Mouse (Mus musculus) midbrain, embryonic 15.5 days (tissue): ENCODE measurements around the gene Ppox. TPM values are rescaled to one million over a fixed set of nuclear protein-coding genes. Genes with fewer than 3 reads are reported as not detected.
"Not testable (repeated sequence)": the region's sequence is repeated elsewhere in the genome, so short reads cannot be mapped to it uniquely, and the experiment has no call there.

Experiments
- ATAC-seq: fragments of 200-750 bp; cut with Nextera tagmentation; replicated peaks from 2 replicates; pipeline ENCODE4 v1.8.0; 2017; ENCODE audit warnings: moderate TSS enrichment
- H3K27ac ChIP-seq: fragments of 300-500 bp; sonication (generic); 2 replicates; pipeline ENCODE4 v1.5.1; 2015; ENCODE audit warnings: mild to moderate bottlenecking, inconsistent platforms
- H3K27me3 ChIP-seq: fragments of 300-500 bp; sonication (generic); replicated peaks from 2 replicates; pipeline ENCODE4 v1.6.1; 2015; ENCODE audit warnings: inconsistent platforms
- H3K36me3 ChIP-seq: fragments of 300-500 bp; sonication (generic); replicated peaks from 2 replicates; pipeline ENCODE4 v1.6.1; 2015; ENCODE audit warnings: inconsistent platforms
- H3K4me1 ChIP-seq: fragments of 300-500 bp; sonication (generic); 2 replicates; pipeline ENCODE4 v1.6.1; 2015; ENCODE audit warnings: inconsistent platforms
- H3K4me2 ChIP-seq: fragments of 300-500 bp; sonication (generic); 2 replicates; pipeline ENCODE4 v1.6.1; 2015; ENCODE audit warnings: inconsistent platforms, mild to moderate bottlenecking, moderate library complexity
- H3K4me3 ChIP-seq: fragments of 300-500 bp; sonication (generic); 2 replicates; pipeline ENCODE4 v1.5.1; 2015; ENCODE audit warnings: mild to moderate bottlenecking, inconsistent platforms
- H3K9ac ChIP-seq: fragments of 300-500 bp; sonication (generic); 2 replicates; pipeline ENCODE4 v1.6.1; 2015; ENCODE audit warnings: mild to moderate bottlenecking, inconsistent platforms
- H3K9me3 ChIP-seq: fragments of 300-500 bp; sonication (generic); 2 replicates; pipeline ENCODE4 v1.6.1; 2016; ENCODE audit warnings: inconsistent platforms
- WGBS: fragments of 180-500 bp; shearing (Covaris S2); methylation state at CpG from one replicate; pipeline ENCODE4 v1.1.7; 2015; ENCODE audit warnings: mixed read lengths; 5-methylcytosine and 5-hydroxymethylcytosine counted together
- polyA plus RNA-seq: library from polyadenylated mRNA; unstranded; fragments of >200 nt; fragmentation: Nextera tagmentation; extraction: Ambion mirVana; gene quantifications from 2 replicates; pipeline ENCODE4 v1.2.1, GENCODE M21; 2015

Ppox gene
- polyA plus RNA-seq, 1 experiment from 2014 or later = 48.7 TPM

DNA sequence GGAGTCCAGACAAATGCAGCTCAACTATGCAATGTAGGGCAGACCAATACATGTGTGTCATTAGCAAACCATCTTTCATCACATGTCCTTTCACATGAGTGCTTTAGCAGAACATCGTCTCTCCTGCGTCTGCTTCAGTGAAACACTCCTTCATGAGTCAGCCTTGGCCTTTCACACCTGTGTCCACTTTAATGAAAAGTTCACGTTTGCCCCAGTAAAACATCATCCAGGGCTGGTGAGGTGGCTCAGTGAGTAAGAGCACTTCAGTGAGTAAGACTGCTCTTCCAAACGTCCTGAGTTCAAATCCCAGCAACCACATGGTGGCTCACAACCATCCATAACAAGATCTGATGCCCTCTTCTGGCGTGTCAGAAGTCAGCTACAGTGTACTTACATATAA is 25.2 kb upstream of the Ppox start:
- not testable (repeated sequence) for H3K4me2 ChIP-seq, H3K4me3 ChIP-seq, H3K36me3 ChIP-seq, H3K4me1 ChIP-seq, H3K27me3 ChIP-seq, H3K27ac ChIP-seq, H3K9ac ChIP-seq, H3K9me3 ChIP-seq, ATAC-seq
- 74% methylated on average over 5 of the region's 5 CpGs for WGBS

DNA sequence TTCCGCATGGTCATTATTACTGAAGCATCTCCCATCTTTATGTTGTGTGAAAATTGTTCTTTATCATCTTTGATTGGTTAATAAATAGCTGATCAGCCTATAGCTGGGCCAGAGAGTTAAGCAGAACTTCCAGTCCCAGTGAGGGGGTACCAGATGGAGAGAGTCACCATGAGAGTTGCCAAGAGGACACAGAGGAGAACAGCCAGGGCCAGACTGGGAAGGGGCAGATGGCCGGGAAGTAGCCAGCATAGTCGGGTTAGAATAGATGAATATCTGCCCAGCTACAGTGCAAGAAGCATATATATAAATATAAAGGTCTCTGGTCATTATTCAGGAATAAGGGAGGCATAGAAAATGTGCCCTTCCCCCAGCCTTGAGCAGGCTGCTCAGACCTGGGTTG is 17.2 kb upstream of the Ppox start:
- Histone ChIP-seq H3K4me3 (no peak overlapping the region), H3K27me3 (peaks cover 14% of the 10 kb centered on the region), H3K4me1 (peaks cover 13% of the 10 kb centered on the region), H3K9ac (no peak overlapping the region), H3K4me2 (no peak overlapping the region), H3K36me3 (no peaks in the 10 kb centered on the region), H3K9me3 (no peaks in the 10 kb centered on the region), H3K27ac (no peak overlapping the region)
- 76% methylated on average over 3 of the region's 3 CpGs for WGBS
- ATAC-seq = no peak

DNA sequence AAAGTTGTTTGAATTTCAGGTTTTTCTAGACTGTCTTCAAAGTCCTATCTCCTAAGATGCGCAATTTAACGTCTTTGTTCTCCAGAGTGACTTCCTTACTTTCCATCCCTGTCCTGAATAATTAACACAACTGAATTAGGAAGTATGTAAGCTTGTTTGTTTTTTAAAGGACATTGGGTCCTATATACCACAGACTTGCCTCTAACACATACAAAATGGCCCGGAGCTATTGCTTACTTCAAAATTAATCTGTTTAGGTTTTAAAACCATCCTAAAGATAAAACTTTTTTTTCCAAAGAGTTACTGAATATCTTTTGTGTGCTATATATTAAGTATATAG is 14.0 kb upstream of the Ppox start:
- H3K4me3 ChIP-seq = peak overlapping the region; percentile 83
- peak; percentile 55; the same call in 1 of the 2 replicates for ATAC-seq
- peaks cover 15% of the 10 kb centered on the region for H3K4me1 ChIP-seq
- no peaks in the 10 kb centered on the region for H3K36me3 ChIP-seq
- no peaks in the 10 kb centered on the region for H3K9me3 ChIP-seq
- 14% methylated on average over 3 of the region's 3 CpGs for WGBS
- H3K9ac ChIP-seq = peak overlapping the region; percentile 90
- peak overlapping the region; percentile 93 for H3K27ac ChIP-seq
- H3K27me3 ChIP-seq = peaks cover 14% of the 10 kb centered on the region
- peak overlapping the region; percentile 80 for H3K4me2 ChIP-seq

DNA sequence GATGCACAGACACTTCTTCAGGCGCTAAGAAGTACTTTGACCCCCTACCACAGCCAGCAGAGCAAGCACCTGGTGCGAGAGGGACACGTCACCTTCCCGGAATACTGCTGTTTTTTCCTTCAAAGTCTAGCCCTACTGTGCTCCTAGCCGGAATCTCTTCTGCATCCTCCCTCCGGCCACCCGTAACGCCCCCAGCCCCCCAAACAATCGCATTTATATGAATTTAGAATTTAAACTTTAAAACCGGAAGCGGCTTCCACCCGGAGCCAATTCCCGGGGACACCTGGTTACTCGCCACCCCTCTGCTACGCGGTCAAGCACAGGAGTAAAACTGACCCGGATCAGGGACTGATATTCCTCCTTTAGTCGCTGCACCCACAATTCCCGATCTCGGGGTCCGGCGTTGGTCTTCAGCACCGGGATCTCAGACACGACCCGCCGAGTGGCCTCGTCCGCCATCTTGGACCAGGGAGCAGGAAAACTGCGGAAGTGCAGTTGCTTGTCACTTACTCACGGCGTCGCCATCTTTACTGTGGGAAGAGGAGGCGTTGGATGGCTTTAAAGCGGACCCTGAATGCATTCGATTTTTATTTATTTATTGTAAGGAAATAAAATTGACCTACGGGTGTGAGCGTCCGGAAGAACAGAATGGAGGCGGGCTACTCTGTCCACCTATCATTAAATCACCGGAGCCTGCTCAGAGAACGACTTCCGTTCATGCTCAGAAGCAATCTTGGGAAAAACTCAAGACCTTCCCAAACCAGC is 13.5 kb upstream of the Ppox start, which contains the start of gene Ufc1:
Ufc1 (minus strand) TSS at position 727 of the 765 bp plus-strand sequence.
- peak; percentile 89 for ATAC-seq
- under 1% methylated on average over 42 of the region's 42 CpGs for WGBS
- peak within 1 kb of the TSS; percentile 80 for H3K4me2 ChIP-seq
- peaks cover 15% of the 10 kb centered on the region for H3K4me1 ChIP-seq
- H3K9ac ChIP-seq = peak within 1 kb of the TSS; percentile 90
- no peaks in the 10 kb centered on the region for H3K9me3 ChIP-seq
- H3K27me3 ChIP-seq = peaks cover 14% of the 10 kb centered on the region
- peak within 1 kb of the TSS; percentile 83 for H3K4me3 ChIP-seq
- peak within 1 kb of the TSS; percentile 93 for H3K27ac ChIP-seq
- H3K36me3 ChIP-seq = no peaks in the 10 kb centered on the region; the same call in 1 of the 2 replicates

DNA sequence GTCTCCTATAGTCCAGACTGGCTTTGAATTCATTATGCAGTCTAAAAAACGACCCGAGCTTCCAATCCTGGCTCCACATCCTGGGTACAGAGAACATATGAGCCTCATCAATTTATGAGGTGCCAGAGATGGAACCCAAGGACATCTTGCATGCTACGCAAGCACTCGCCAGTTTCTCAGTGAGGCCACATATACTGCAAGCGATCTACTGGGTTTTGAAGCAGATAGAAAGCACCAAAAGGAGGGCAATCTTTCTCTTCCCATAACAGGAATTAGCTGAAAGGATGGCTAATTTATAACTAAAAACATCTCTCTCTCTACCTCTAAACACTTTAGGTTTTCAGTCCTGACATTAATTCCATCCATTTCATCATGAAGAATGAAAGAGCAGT is 12.9 kb upstream of the Ppox start:
- H3K27ac ChIP-seq = peak overlapping the region; percentile 93
- ATAC-seq = no peak; the same call in 1 of the 2 replicates
- WGBS = 42% methylated on average over 5 of the region's 5 CpGs
- H3K36me3 ChIP-seq = peaks cover 3% of the 10 kb centered on the region; the same call in 1 of the 2 replicates
- H3K4me1 ChIP-seq = peaks cover 15% of the 10 kb centered on the region
- peak overlapping the region; percentile 80 for H3K4me2 ChIP-seq
- H3K9me3 ChIP-seq = no peaks in the 10 kb centered on the region
- H3K27me3 ChIP-seq = peaks cover 12% of the 10 kb centered on the region
- H3K4me3 ChIP-seq = peak overlapping the region; percentile 83
- H3K9ac ChIP-seq = peak overlapping the region; percentile 90

DNA sequence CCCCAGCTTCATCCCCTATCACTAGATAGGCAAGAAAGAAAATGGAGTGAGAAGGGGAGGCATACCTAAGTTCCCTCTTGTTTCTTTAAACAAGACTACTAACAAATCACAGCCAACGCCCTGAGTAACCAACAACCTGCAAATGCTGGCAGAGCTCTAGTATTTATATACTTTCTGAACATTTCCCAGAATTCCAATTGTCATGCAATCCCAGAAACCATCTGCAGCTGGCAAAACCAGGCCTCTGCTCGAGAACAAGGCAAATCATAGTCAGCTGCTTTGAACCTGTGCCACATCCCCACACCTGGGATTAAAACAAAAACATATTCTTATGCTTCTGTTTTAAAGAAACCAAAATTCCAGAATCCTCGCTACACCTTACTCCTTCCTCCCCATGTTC is 12.4 kb upstream of the Ppox start:
- Histone ChIP-seq H3K36me3 (peaks cover 3% of the 10 kb centered on the region; the same call in 1 of the 2 replicates), H3K9me3 (no peaks in the 10 kb centered on the region), H3K27me3 (peaks cover 7% of the 10 kb centered on the region; the same call in 1 of the 2 replicates), H3K4me3 (peak overlapping the region; percentile 83; the same call in 1 of the 2 replicates), H3K27ac (peak overlapping the region; percentile 93; the same call in 1 of the 2 replicates), H3K4me1 (peaks cover 20% of the 10 kb centered on the region), H3K9ac (peak overlapping the region; percentile 90; the same call in 1 of the 2 replicates), H3K4me2 (peak overlapping the region; percentile 80)
- WGBS = 90% methylated on average over 3 of the region's 3 CpGs
- ATAC-seq = no peak

DNA sequence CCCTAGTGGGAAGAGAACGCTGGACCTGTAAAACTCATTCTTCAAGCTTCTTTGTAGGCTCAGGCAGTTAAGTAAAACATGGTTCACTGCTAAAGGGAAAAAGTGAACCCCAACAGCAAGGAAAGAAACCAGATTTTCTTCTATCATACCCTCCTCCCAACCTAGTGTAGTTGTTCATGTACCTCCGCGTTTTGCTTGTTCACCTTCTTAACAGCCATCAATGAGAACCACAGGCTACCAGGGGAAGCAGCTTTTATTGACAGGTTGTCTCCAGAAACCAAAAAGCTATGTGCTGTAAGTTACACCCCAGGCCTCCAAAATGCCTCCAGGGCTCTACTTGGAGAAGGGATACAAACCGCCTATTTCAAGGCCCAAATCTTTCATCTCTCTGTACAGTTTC is 7.3 kb upstream of the Ppox start:
- Histone ChIP-seq H3K9me3 (no peaks in the 10 kb centered on the region), H3K36me3 (peaks cover 26% of the 10 kb centered on the region; the same call in 1 of the 2 replicates), H3K4me3 (peak overlapping the region; percentile 93; the same call in 1 of the 2 replicates), H3K27ac (peak overlapping the region; percentile 97), H3K9ac (peak overlapping the region; percentile 25; the same call in 1 of the 2 replicates), H3K27me3 (no peaks in the 10 kb centered on the region), H3K4me1 (peaks cover 31% of the 10 kb centered on the region), H3K4me2 (peak overlapping the region; percentile 39)
- 69% methylated on average over 4 of the region's 4 CpGs for WGBS
- ATAC-seq = no peak

DNA sequence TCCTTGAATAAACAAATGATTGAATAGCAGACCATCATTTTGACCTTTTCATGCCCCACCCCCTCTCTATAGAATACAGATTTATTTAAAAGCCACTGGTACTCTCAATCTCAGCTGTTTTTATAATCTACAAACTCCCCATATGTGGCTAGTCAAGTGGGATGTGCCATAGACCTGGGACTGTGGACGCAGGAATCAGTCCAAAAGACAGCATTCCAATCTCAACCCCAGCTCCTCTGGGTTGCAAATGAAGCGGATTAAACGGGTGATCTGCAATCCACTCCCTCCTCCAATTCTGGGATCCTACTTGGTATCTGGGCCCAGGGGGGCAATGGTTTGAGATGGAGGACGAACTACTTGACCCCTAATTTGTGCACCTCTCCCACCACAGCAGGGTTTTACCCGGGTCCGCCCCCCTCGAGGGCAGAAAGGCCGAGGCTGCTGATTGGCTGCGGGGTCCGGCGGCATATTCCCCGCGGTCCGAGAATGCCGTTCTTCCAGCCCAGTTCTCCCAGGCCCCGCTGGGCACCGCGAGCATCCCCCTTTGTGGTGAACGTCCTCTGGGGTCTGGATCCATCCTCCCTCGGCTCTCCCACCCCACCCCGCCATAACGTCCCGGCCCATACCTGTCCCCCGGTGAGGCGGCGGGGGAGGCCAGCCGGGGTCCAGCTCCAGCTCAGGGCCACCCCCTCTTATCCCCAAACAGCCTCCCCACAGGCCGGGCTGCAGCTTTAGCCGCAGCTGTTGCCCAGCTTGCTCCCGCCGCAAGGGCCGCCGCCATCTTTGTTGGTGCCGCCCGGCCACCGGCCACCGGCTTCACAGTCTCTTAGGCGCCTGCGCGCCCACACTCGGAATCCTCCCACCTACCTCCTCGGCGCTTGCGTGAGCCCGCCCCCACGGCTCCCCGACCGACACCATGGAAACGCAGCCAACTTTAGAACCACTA is 6.4 kb upstream of the Ppox start, which contains the start of gene Usp21:
Usp21 (minus strand) TSS at position 856 of the 946 bp plus-strand sequence.
- peak within 1 kb of the TSS; percentile 93 for H3K4me3 ChIP-seq
- H3K9ac ChIP-seq = peak within 1 kb of the TSS; percentile 98
- H3K36me3 ChIP-seq = peaks cover 33% of the 10 kb centered on the region; the same call in 1 of the 2 replicates
- WGBS = under 1% methylated on average over 49 of the region's 49 CpGs
- no peaks in the 10 kb centered on the region for H3K27me3 ChIP-seq
- H3K27ac ChIP-seq = peak within 1 kb of the TSS; percentile 97
- H3K4me1 ChIP-seq = peaks cover 28% of the 10 kb centered on the region
- peak; percentile 96 for ATAC-seq
- H3K4me2 ChIP-seq = peak within 1 kb of the TSS; percentile 62
- no peaks in the 10 kb centered on the region for H3K9me3 ChIP-seq

DNA sequence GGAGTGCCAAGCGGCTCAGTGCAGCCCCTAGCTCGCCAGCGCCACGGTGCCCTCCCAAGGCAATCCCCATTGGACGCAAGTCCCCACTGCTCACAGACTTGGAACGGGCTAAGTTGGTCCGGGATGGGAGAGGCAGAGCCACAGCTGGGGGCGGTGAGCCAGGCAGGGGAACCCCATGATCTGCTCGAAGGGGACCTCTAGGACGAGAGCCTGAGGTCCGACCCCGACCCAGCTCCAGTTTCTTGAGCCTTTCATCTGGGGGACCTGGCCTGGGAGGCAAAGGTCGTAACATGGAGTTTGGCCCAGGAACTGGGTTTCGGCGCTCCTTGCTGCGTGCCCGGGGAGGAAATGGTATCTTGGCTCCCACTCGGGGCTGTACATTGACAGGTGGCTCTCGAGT is 5.5 kb upstream of the Ppox start:
- Histone ChIP-seq H3K36me3 (peaks cover 34% of the 10 kb centered on the region; the same call in 1 of the 2 replicates), H3K27me3 (no peaks in the 10 kb centered on the region), H3K9me3 (no peaks in the 10 kb centered on the region), H3K4me3 (peak overlapping the region; percentile 93), H3K4me1 (peaks cover 35% of the 10 kb centered on the region), H3K4me2 (peak overlapping the region; percentile 62), H3K27ac (no peak overlapping the region), H3K9ac (peak overlapping the region; percentile 98; the same call in 1 of the 2 replicates)
- ATAC-seq = no peak
- 85% methylated on average over 19 of the region's 19 CpGs for WGBS

DNA sequence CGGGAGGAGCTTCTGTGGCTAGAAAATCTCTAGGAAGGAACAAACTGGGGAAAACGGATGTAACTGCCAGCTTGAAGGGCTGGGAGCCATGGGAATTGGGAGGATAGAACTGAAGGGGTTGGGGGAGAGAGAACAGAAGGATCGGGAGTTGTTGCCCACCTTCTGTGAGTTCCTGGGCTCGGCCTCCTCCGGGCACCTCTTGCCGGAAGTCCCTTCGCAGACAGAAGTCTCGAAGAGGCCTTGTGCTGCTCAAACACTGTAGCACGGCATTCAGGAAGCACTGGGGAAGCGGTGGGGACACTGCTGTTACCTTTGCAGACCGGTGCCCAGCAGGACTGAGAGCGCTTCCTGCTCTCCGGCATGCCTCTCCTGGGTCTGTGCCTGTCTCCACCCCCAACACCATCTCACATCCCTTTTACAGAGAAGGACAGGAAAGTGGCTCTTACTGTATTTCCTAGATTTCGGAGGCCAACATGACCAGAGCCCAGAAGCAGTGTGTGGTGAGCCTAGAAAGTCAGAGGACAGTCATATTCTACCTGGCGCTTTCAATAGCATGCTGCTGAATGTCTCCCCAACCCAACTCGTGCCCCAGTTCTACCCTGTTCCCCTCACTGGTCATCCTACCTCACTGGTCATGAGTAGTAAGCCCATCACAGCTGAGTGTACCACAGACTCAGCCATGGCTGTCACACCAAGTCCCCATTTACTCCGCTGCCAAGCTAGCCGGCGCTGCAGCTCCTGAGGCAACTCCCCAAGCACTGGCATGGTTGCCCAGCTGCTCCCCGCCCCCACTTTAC is 4.3 kb upstream of the Ppox start:
- ATAC-seq = no peak
- Histone ChIP-seq H3K9me3 (no peaks in the 10 kb centered on the region), H3K36me3 (peaks cover 34% of the 10 kb centered on the region; the same call in 1 of the 2 replicates), H3K4me2 (no peak overlapping the region), H3K27me3 (no peaks in the 10 kb centered on the region), H3K9ac (no peak overlapping the region), H3K4me1 (peaks cover 41% of the 10 kb centered on the region), H3K4me3 (no peak overlapping the region), H3K27ac (no peak overlapping the region)
- 89% methylated on average over 20 of the region's 20 CpGs for WGBS

DNA sequence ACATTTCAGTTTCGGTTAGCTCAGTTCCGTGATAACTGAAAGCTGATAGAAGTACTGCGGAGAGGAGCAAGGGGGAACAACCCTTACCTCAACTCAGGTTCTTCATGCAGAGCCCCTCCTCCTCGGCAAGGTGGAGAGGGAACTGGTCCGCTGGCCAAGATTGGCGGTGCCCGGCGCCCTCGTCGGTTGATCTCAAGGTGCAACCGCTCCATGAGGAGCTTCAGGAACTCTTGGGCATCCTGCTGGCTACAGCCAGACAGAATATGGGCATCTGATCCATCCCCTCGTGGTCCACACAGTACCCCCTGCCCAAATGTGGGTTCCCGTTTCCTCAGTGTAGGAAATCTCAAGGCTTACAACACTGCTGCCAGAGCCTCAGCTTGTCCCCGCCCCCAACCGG is 3.5 kb upstream of the Ppox start:
- Histone ChIP-seq H3K4me3 (no peak overlapping the region), H3K4me2 (no peak overlapping the region), H3K36me3 (peaks cover 34% of the 10 kb centered on the region; the same call in 1 of the 2 replicates), H3K27ac (no peak overlapping the region), H3K9me3 (no peaks in the 10 kb centered on the region), H3K4me1 (peaks cover 49% of the 10 kb centered on the region), H3K9ac (no peak overlapping the region), H3K27me3 (no peaks in the 10 kb centered on the region)
- ATAC-seq = no peak
- WGBS = 90% methylated on average over 15 of the region's 15 CpGs
